Mouse (Mus musculus) MEL (cell line): ENCODE data around the gene Pja2.

Experiments
- CHD2 ChIP-seq: IDR thresholded peaks from 2 replicates; pipeline ENCODE4 v1.6.1; 2011; ENCODE audit warnings: low read length, improper control_type of control experiment
- GABPA ChIP-seq: IDR thresholded peaks from 2 replicates; pipeline ENCODE4 v1.6.1; 2012; ENCODE audit warnings: low read depth, mild to moderate bottlenecking, inconsistent platforms, low read length, improper control_type of control experiment, moderate library complexity
- MAFK ChIP-seq: IDR thresholded peaks from 2 replicates; pipeline ENCODE4 v1.6.1; 2011; ENCODE audit warnings: low read depth, mild to moderate bottlenecking, low read length, improper control_type of control experiment, borderline replicate concordance
- POLR2AphosphoS2 ChIP-seq: IDR thresholded peaks from 2 replicates; pipeline ENCODE4 v1.6.1; 2011; ENCODE audit warnings: low read length, improper control_type of control experiment
- TAL1 ChIP-seq: IDR thresholded peaks from 2 replicates; pipeline ENCODE4 v1.6.1; 2012; ENCODE audit warnings: mild to moderate bottlenecking, inconsistent platforms, low read length, moderate library complexity, mixed read lengths

GRCm38 (mm10) chr17:64375327-64375726 lies 43.6 kb upstream of the Pja2 start:
- no peak for TF ChIP-seq GABPA
- TF ChIP-seq CHD2: no peak
- no peak for TF ChIP-seq POLR2AphosphoS2
- TF ChIP-seq TAL1: no peak
- TF ChIP-seq MAFK: no peak
